Mouse (Mus musculus): ENCODE results near the gene Olfr1323. TPM values are rescaled to one million over a fixed set of nuclear protein-coding genes. Genes with fewer than 3 reads are reported as not detected.

Olfr1323 gene
- not detected in 2 replicates for total RNA-seq (2015; ENCODE audit: low replicate concordance)
- total RNA-seq (2017; ENCODE audit: low replicate concordance) = not detected in 2 replicates

DNA sequence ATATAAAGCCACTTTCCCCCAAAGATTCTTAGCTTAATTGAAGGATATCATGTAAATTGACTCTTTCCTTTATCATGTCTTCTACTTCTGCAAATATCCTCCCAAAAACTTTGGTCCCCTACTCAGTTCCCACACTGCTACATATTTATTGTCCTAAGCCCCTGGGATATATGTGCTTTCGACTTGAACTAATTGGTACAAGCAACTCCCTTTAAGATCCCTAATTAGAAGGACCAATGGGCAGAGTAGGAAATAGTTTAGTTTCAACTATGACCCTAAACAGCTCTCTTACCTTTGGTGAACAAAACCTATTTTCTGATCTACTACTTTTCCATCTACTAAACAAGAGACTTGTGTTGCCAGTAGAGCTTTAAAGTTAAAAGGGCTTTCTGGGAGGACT, at the start of gene Olfr1323:
TSS of gene Olfr1323 (minus strand) at position 101 of the 400 bp plus-strand sequence.
- no peak for ATAC-seq (replicated peaks; ENCODE audit: low FRiP score, poor library complexity, severe bottlenecking)

- ATAC-seq (replicated peaks; ENCODE audit: low FRiP score, poor library complexity, severe bottlenecking) = no peak
Observed at GRCm38 (mm10) chrX:50012242-50012641, 6.9 kb downstream of the Olfr1323 start.

Other genes with a start within 250 kb of the Olfr1323 start
- gene Igsf1, start 221.6 kb downstream of the Olfr1323 start, total RNA-seq (2015; ENCODE audit: low replicate concordance) = not detected in 2 replicates
- gene Igsf1, start 221.6 kb downstream of the Olfr1323 start, total RNA-seq (2017; ENCODE audit: low replicate concordance) = not detected in 2 replicates
- not detected in 2 replicates for gene Olfr1322, start 127.9 kb downstream of the Olfr1323 start, total RNA-seq (2015; ENCODE audit: low replicate concordance)
- not detected in 2 replicates for gene Olfr1322, start 127.9 kb downstream of the Olfr1323 start, total RNA-seq (2017; ENCODE audit: low replicate concordance)

All from erythroid progenitor cell, adult 5-6 weeks (primary cell).